Mouse (Mus musculus) stomach, embryonic 16.5 days (tissue): Measurements from ENCODE around the gene Efna1. TPM values are rescaled to one million over a fixed set of nuclear protein-coding genes. Genes with fewer than 3 reads are reported as not detected.

Experiments used
- ATAC-seq: fragments of 200-750 bp; cut with Nextera tagmentation; 2 replicates; pipeline ENCODE4 v1.8.0; 2017; ENCODE audit warnings: moderate number of reproducible peaks, moderate TSS enrichment; ENCODE audit not compliant: insufficient read depth, low FRiP score
- H3K27ac ChIP-seq: fragments of 300-500 bp; sonication (generic); 2 replicates; pipeline ENCODE4 v1.5.1; 2014; ENCODE audit warnings: low read length
- H3K27me3 ChIP-seq: fragments of 300-500 bp; sonication (generic); 2 replicates; pipeline ENCODE4 v1.6.1; 2014; ENCODE audit warnings: low read length, control low read depth, mixed read lengths; ENCODE audit not compliant: control insufficient read depth, insufficient read depth
- H3K36me3 ChIP-seq: fragments of 300-500 bp; sonication (generic); 2 replicates; pipeline ENCODE4 v1.6.1; 2014; ENCODE audit warnings: low read length; ENCODE audit not compliant: control insufficient read depth, insufficient read depth
- H3K4me1 ChIP-seq: fragments of 300-500 bp; sonication (generic); 2 replicates; pipeline ENCODE4 v1.6.1; 2014; ENCODE audit warnings: low read length, control low read depth, mixed read lengths; ENCODE audit not compliant: control insufficient read depth, insufficient read depth
- H3K4me2 ChIP-seq: fragments of 300-500 bp; sonication (generic); 2 replicates; pipeline ENCODE4 v1.6.1; 2014; ENCODE audit warnings: low read depth, low read length, mixed read lengths
- H3K4me3 ChIP-seq: fragments of 300-500 bp; sonication (generic); replicated peaks from 2 replicates; pipeline ENCODE4 v1.5.1; 2014; ENCODE audit warnings: mild to moderate bottlenecking, low read length
- H3K9ac ChIP-seq: fragments of 300-500 bp; sonication (generic); 2 replicates; pipeline ENCODE4 v1.6.1; 2014; ENCODE audit warnings: low read length
- H3K9me3 ChIP-seq: fragments of 300-500 bp; sonication (generic); replicated peaks from 2 replicates; pipeline ENCODE4 v1.6.1; 2016; ENCODE audit warnings: low read length, control low read depth; ENCODE audit not compliant: control insufficient read depth
- whole genome bisulfite sequencing: fragments of 180-500 bp; shearing (Covaris S2); extraction: QIAGEN DNeasy Blood & Tissue Kit; methylation state at CpG from one replicate; pipeline ENCODE4 v1.1.7; 2014; 5-methylcytosine and 5-hydroxymethylcytosine counted together
- polyA plus RNA-seq: library from polyadenylated mRNA; unstranded; fragments of >200 nt; fragmentation: Nextera tagmentation; extraction: Ambion mirVana; gene quantifications from 2 replicates; pipeline ENCODE4 v1.2.1, GENCODE M21; 2015

Gene Efna1
- polyA plus RNA-seq, 1 experiment from 2014 or later, result 41.5 TPM

GRCm38 (mm10) chr3:89320581-89321182 is 39.7 kb upstream of the Efna1 start:
- Histone ChIP-seq H3K4me1 (peaks cover 48% of the 10 kb centered on the region), H3K9me3 (no peaks in the 10 kb centered on the region)
- peak; percentile 2; the same call in 1 of the 2 replicates for ATAC-seq

GRCm38 (mm10) chr3:89319591-89320350 is 38.8 kb upstream of the Efna1 start:
- Histone ChIP-seq H3K36me3 (no peaks in the 10 kb centered on the region), H3K9ac (peak overlapping the region; percentile 68), H3K27ac (no peak overlapping the region), H3K4me2 (peak overlapping the region; percentile 84), H3K27me3 (peaks cover 32% of the 10 kb centered on the region), H3K9me3 (no peaks in the 10 kb centered on the region), H3K4me3 (peak overlapping the region; percentile 59), H3K4me1 (peaks cover 57% of the 10 kb centered on the region)
- WGBS, result 1% methylated on average over 58 of the region's 58 CpGs
- no peak for ATAC-seq

More at GRCm38 (mm10) chr3:89320581-89321182, 39.7 kb upstream of the Efna1 start:
- Histone ChIP-seq H3K27ac (no peak overlapping the region), H3K9ac (peak overlapping the region; percentile 67), H3K4me2 (peak overlapping the region; percentile 84), H3K27me3 (peaks cover 32% of the 10 kb centered on the region), H3K36me3 (no peaks in the 10 kb centered on the region), H3K4me3 (peak overlapping the region; percentile 59)
- 1% methylated on average over 40 of the region's 41 CpGs for WGBS

GRCm38 (mm10) chr3:89318971-89319590 is 38.1 kb upstream of the Efna1 start:
- peaks cover 60% of the 10 kb centered on the region for H3K4me1 ChIP-seq
- no peak overlapping the region for H3K27ac ChIP-seq
- H3K27me3 ChIP-seq, result peaks cover 32% of the 10 kb centered on the region
- no peak for ATAC-seq
- peak overlapping the region; percentile 68 for H3K9ac ChIP-seq
- H3K4me3 ChIP-seq, result peak overlapping the region; percentile 59
- no peaks in the 10 kb centered on the region for H3K9me3 ChIP-seq
- WGBS, result 20% methylated on average over 21 of the region's 21 CpGs
- H3K36me3 ChIP-seq, result no peaks in the 10 kb centered on the region
- H3K4me2 ChIP-seq, result peak overlapping the region; percentile 84

GRCm38 (mm10) chr3:89318316-89318715 is 37.4 kb upstream of the Efna1 start:
- H3K4me2 ChIP-seq, result no peak overlapping the region
- WGBS, result 67% methylated on average over 8 of the region's 8 CpGs
- ATAC-seq, result no peak
- peaks cover 60% of the 10 kb centered on the region for H3K4me1 ChIP-seq
- H3K9ac ChIP-seq, result no peak overlapping the region
- no peak overlapping the region for H3K27ac ChIP-seq
- H3K9me3 ChIP-seq, result no peaks in the 10 kb centered on the region
- peaks cover 32% of the 10 kb centered on the region for H3K27me3 ChIP-seq
- H3K4me3 ChIP-seq, result no peak overlapping the region
- no peaks in the 10 kb centered on the region for H3K36me3 ChIP-seq

GRCm38 (mm10) chr3:89317246-89317645 is 36.3 kb upstream of the Efna1 start:
- H3K4me1 ChIP-seq, result peaks cover 58% of the 10 kb centered on the region
- no peak overlapping the region for H3K9ac ChIP-seq
- H3K27ac ChIP-seq, result no peak overlapping the region
- H3K4me3 ChIP-seq, result no peak overlapping the region
- ATAC-seq, result no peak
- H3K9me3 ChIP-seq, result no peaks in the 10 kb centered on the region
- no peaks in the 10 kb centered on the region for H3K36me3 ChIP-seq
- peaks cover 32% of the 10 kb centered on the region for H3K27me3 ChIP-seq
- 58% methylated on average over 6 of the region's 6 CpGs for WGBS
- H3K4me2 ChIP-seq, result no peak overlapping the region

GRCm38 (mm10) chr3:89316833-89317232 is 35.9 kb upstream of the Efna1 start:
- whole genome bisulfite sequencing, result 2% methylated on average over 4 of the region's 4 CpGs
- Histone ChIP-seq H3K4me3 (peak overlapping the region; percentile 42), H3K4me2 (peak overlapping the region; percentile 70), H3K36me3 (no peaks in the 10 kb centered on the region), H3K27ac (peak overlapping the region; percentile 63), H3K9me3 (no peaks in the 10 kb centered on the region), H3K27me3 (peaks cover 32% of the 10 kb centered on the region), H3K4me1 (peaks cover 55% of the 10 kb centered on the region), H3K9ac (no peak overlapping the region)
- ATAC-seq, result peak; percentile 41; the same call in 1 of the 2 replicates

- H3K9me3 ChIP-seq, result no peaks in the 10 kb centered on the region
- H3K9ac ChIP-seq, result peak overlapping the region; percentile 70
- no peaks in the 10 kb centered on the region for H3K36me3 ChIP-seq
- peaks cover 49% of the 10 kb centered on the region for H3K4me1 ChIP-seq
- peak overlapping the region; percentile 63 for H3K27ac ChIP-seq
- H3K4me3 ChIP-seq, result peak overlapping the region; percentile 42
- peaks cover 28% of the 10 kb centered on the region for H3K27me3 ChIP-seq
- ATAC-seq, result peak; percentile 51; the same call in 1 of the 2 replicates
- H3K4me2 ChIP-seq, result peak overlapping the region; percentile 70
- 8% methylated on average over 40 of the region's 40 CpGs for WGBS
Measured at GRCm38 (mm10) chr3:89315930-89316831, 35.2 kb upstream of the Efna1 start.

- H3K9ac ChIP-seq, result peak overlapping the region; percentile 70
- H3K4me2 ChIP-seq, result peak overlapping the region; percentile 70
- peaks cover 20% of the 10 kb centered on the region for H3K27me3 ChIP-seq
- peak overlapping the region; percentile 42 for H3K4me3 ChIP-seq
- peaks cover 41% of the 10 kb centered on the region for H3K4me1 ChIP-seq
- no peak overlapping the region for H3K27ac ChIP-seq
- no peaks in the 10 kb centered on the region for H3K9me3 ChIP-seq
- WGBS, result 6% methylated on average over 23 of the region's 26 CpGs
- no peaks in the 10 kb centered on the region for H3K36me3 ChIP-seq
- peak; percentile 15; the same call in 1 of the 2 replicates for ATAC-seq
Measured at GRCm38 (mm10) chr3:89315195-89315929, 34.4 kb upstream of the Efna1 start.
